Mouse (Mus musculus): ENCODE results near the gene Pygm.

- no peak for TF ChIP-seq CTCF (IDR thresholded peaks at IDR 0.05; ENCODE audit: insufficient read depth, low read depth, low read length)
- no peak for TF ChIP-seq POLR2A (IDR thresholded peaks at IDR 0.05; ENCODE audit: insufficient read depth, low read depth, low read length)
Observed at GRCm38 (mm10) chr19:6392743-6393393, 8.7 kb downstream of the Pygm start.

Data from olfactory bulb, adult 2 months (tissue).